Mouse (Mus musculus): Measurements from ENCODE around the gene Serinc3.
"Not testable (repeated sequence)": the region's sequence is repeated elsewhere in the genome, so short reads cannot be mapped to it uniquely, and the experiment has no call there.

Gene Serinc3

GRCm38 (mm10) chr2:163662698-163663221, 17.8 kb upstream of the Serinc3 start:
- in situ Hi-C loops (cut with MboI, MseI), result no loop called here

GRCm38 (mm10) chr2:163662076-163662475, 17.1 kb upstream of the Serinc3 start:
- in situ Hi-C loops (cut with MboI, MseI), result no loop called here

- in situ Hi-C loops (cut with MboI, MseI), result no loop called here
These were observed 16.5 kb upstream of the Serinc3 start for GRCm38 (mm10) chr2:163661371-163661850.

GRCm38 (mm10) chr2:163660103-163660701, 15.3 kb upstream of the Serinc3 start:
- in situ Hi-C loops (cut with MboI, MseI), result no loop called here

- in situ Hi-C loops (cut with MboI, MseI), result no loop called here
These were observed 14.5 kb upstream of the Serinc3 start for GRCm38 (mm10) chr2:163659431-163659830.

- in situ Hi-C loops (cut with MboI, MseI), result no loop called here
These were observed 14.0 kb upstream of the Serinc3 start for GRCm38 (mm10) chr2:163658941-163659340.

GRCm38 (mm10) chr2:163657975-163658886, 13.3 kb upstream of the Serinc3 start, which contains the start of gene Pkig:
Gene Pkig, plus strand, starts transcription at chr2:163658386.
- in situ Hi-C loops (cut with MboI, MseI), result no loop called here

GRCm38 (mm10) chr2:163657486-163657885, 12.6 kb upstream of the Serinc3 start:
- in situ Hi-C loops (cut with MboI, MseI), result no loop called here

- in situ Hi-C loops (cut with MboI, MseI), result not testable (repeated sequence)
These were observed 10.8 kb upstream of the Serinc3 start for GRCm38 (mm10) chr2:163655699-163656098.

- in situ Hi-C loops (cut with MboI, MseI), result loop anchor here (5.0 kb wide), 1 partner anchor 71 kb away; no protein-coding TSS in a partner anchor
These were observed 1.6 kb upstream of the Serinc3 start for GRCm38 (mm10) chr2:163646461-163647080.

- in situ Hi-C loops (cut with MboI, MseI), result loop anchor here (5.0 kb wide), 1 partner anchor 71 kb away; no protein-coding TSS in a partner anchor
These were observed 949 bp upstream of the Serinc3 start for GRCm38 (mm10) chr2:163645700-163646460.

- in situ Hi-C loops (cut with MboI, MseI), result no loop called here
These were observed 884 bp downstream of the Serinc3 start for GRCm38 (mm10) chr2:163644047-163644446.

- in situ Hi-C loops (cut with MboI, MseI), result no loop called here
These were observed 1.4 kb downstream of the Serinc3 start for GRCm38 (mm10) chr2:163643576-163643971.

GRCm38 (mm10) chr2:163642685-163643575, 2.0 kb downstream of the Serinc3 start:
- in situ Hi-C loops (cut with MboI, MseI), result no loop called here

GRCm38 (mm10) chr2:163641681-163642080, 3.2 kb downstream of the Serinc3 start:
- in situ Hi-C loops (cut with MboI, MseI), result no loop called here

GRCm38 (mm10) chr2:163640493-163640892, 4.4 kb downstream of the Serinc3 start:
- in situ Hi-C loops (cut with MboI, MseI), result no loop called here

- in situ Hi-C loops (cut with MboI, MseI), result no loop called here
These were observed 7.2 kb downstream of the Serinc3 start for GRCm38 (mm10) chr2:163637655-163638266.

- in situ Hi-C loops (cut with MboI, MseI), result no loop called here
These were observed 8.9 kb downstream of the Serinc3 start for GRCm38 (mm10) chr2:163636057-163636456.

GRCm38 (mm10) chr2:163634211-163634610, 10.7 kb downstream of the Serinc3 start:
- in situ Hi-C loops (cut with MboI, MseI), result no loop called here

- in situ Hi-C loops (cut with MboI, MseI), result no loop called here
These were observed 13.2 kb downstream of the Serinc3 start for GRCm38 (mm10) chr2:163631715-163632114.
